Mouse (Mus musculus): ENCODE measurements around the gene Usp33.

Gene Usp33

GRCm38 (mm10) chr3:152402671-152403066 lies 56.4 kb downstream of the Usp33 start:
- no peak for DNase-seq

GRCm38 (mm10) chr3:152403827-152404226 lies 57.5 kb downstream of the Usp33 start:
- DNase-seq, result no peak

GRCm38 (mm10) chr3:152405420-152405819 lies 59.1 kb downstream of the Usp33 start:
- DNase-seq, result no peak

GRCm38 (mm10) chr3:152405978-152406640 lies 59.8 kb downstream of the Usp33 start:
- DNase-seq, result no peak

- no peak for DNase-seq
These were observed 64.8 kb downstream of the Usp33 start for GRCm38 (mm10) chr3:152410980-152411551.

GRCm38 (mm10) chr3:152412362-152412761 lies 66.1 kb downstream of the Usp33 start:
- DNase-seq, result no peak

- no peak for DNase-seq
These were observed 82.6 kb downstream of the Usp33 start for GRCm38 (mm10) chr3:152428925-152429324.

GRCm38 (mm10) chr3:152432677-152433076 lies 86.4 kb downstream of the Usp33 start:
- no peak for DNase-seq

GRCm38 (mm10) chr3:152435590-152435989 lies 89.3 kb downstream of the Usp33 start:
- no peak for DNase-seq

GRCm38 (mm10) chr3:152438068-152438467 lies 91.8 kb downstream of the Usp33 start:
- DNase-seq, result no peak

GRCm38 (mm10) chr3:152442795-152443194 lies 96.5 kb downstream of the Usp33 start:
- no peak for DNase-seq

All from lung, postnatal 10 days (tissue).